Mouse (Mus musculus) gastrocnemius, postnatal 4 days (tissue): ENCODE measurements at regions not wholly inside any gene's neighbourhood (a gene's known extent, or its start where the extent isn't known, plus 50 kb on each side); places are given as distances from the start of the nearest gene placed in this dataset.

ENCODE experiments used
- DNase-seq, 2 experiments: peaks; one replicate each; pipeline ENCODE4 v3.0.0; 2021 to 2022; ENCODE audit warnings: low spot score in 2 of 2, mixed read lengths in 2 of 2

DNA sequence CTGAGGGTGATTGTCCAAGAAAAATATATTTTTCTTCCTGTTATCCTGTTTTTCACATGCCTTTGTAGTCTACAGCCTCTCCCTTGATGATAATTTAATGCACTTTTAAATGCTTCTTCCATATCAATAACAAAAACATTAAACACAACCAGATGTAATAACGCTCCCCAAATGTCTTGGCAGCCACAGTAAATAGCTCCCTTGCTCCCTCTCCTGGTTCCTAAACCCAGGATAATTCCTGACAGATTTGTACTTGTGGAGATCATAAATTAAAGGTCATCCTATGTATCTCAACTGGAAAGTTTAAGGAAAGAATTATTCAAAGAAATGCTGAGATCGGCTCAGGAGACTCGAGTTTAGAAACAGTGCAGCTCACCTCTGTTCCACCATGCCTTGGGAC is 306.6 kb downstream of the Arl4a start:
- no peak for DNase-seq

DNA sequence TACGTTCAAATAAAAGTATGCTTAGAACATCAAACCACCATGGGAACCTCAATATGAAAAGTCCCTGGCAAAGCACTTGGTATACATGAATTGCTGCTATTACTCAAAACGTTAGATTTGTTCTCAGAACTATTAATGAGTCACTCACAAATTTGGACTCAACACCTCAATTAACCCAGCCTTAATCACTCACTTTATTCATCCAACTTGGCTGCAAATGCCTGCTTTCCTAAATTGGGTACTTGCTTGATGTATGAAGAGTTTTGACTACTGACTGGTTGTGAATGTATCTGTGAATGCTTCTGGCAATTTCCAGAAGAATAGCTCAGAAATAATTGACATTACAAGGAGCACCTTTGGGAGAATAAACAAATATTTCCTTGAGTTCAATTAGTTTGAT is 308.6 kb downstream of the Arl4a start:
- DNase-seq: no peak

DNA sequence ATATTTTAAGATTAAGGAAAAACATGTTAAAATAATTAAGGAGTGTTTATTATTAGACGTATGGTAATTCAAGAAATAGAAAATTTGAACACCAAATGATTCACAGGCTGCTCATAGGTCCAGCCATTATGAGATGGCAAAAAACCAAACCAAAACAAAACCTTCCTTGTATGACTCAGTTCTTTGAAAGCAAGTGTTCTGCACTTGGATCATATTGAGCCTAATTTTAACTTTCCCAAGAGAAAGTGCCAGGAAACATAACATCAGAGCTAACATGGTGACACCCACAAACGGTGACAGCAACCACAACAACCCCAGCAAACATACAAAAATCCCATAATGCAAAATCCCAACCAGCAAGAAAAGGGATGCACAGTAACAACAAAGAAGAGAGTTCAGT is 313.7 kb downstream of the Arl4a start:
- DNase-seq: no peak

DNA sequence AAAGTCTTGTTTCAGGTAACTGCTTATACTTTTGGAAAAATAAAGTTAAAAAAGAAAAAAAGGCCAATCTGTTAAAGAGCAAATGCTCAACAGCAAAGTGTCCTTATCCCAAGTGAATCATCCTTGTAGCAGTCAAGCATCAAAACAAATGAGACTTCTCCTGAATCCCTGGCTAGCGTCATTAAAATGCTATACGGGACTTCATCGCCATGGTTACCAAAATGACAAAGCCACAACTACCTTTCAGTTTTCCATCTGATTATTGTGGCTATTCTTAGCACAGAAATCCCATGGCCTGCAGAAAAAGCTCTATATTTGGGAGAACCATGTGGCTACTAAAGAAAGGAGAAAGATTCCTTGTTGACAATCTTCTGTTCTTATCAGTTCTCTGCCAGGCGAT is 322.7 kb downstream of the Arl4a start:
- DNase-seq: no peak

DNA sequence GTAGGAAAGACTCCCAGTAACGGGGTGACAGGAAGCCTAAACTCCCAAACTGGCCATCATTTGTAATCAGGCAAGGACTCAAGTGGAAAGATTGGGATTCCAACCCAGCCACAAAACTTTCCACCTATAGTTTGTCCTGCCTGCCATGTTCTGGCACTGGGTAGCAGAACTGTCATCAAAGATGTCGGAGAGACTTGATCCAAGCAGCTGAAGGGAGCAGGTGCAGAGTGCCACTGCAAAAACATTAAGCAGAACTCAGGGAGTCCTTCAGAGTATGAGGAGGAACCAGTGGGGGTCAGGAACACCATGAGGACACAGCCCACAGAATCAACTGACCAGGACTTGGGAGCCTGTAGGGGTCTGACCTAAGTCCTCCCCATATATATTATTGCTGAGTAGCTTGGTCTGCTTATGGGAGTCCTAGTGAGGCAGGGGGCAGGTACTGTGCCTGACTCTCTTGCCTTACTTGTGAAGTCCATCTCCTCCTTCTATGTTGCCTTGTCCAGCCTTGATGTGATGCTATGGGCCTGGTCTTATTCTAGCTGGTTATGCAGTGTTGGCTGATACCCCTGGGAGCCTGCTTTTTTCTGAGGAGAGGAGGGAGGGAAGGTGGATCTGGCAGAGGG is 323.5 kb downstream of the Arl4a start:
- DNase-seq: no peak

DNA sequence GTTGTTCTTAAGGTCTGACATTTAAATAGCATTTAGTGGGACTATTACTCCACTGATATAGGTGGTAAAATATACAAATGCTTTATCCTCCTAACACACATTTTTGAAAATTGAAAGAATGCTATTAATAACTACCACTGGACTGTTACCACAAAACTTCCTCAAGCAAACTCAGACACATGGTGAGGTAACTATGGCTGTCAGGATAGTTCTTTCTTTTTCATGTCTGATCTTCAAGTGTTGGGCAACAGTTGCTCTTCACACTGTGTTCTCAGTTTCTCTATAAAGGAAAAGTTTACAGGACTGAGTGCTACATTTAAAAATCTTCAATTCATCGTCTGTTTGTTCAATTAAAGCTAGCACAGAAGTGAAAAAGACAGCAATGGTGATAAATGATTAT is 326.0 kb downstream of the Arl4a start:
- DNase-seq: no peak

DNA sequence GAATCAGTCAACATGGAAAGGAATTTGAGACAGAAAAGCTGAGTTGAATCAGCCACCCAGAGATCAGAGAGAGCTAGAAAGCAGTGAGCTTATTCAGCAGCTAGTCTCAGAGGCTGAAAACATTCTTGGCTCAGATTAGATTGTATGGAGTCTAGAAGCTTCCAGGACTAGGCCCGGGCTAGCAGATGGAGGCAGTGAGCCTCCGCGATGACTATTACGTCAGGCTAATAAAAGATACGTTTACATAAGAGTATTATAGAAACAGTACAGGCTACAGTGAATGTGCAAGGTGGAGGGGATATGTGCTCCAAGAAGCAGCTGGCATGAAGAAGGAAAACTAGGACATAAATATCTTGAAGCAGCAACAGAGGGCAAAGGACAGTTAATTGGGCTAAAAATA is 328.0 kb downstream of the Arl4a start:
- no peak for DNase-seq

DNA sequence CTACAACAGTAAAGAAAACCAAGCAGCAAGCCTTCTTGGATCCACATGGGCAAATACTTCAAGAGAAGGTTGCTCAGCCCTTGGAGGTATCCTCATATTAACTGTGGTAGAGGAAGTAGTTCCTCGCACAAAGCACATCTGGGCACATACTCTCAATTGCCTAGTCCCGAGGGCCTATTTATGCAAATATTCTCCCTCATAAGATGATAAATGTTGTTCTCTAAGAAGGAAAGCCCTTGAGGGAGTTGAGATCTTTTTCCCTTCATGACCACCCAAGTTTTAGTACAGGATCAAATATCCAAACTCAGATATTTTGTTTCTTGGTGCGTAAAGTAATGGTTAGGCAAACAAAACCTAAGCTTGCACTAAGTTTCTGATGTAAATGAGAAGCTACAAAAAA is 340.6 kb downstream of the Arl4a start:
- no peak for DNase-seq

DNA sequence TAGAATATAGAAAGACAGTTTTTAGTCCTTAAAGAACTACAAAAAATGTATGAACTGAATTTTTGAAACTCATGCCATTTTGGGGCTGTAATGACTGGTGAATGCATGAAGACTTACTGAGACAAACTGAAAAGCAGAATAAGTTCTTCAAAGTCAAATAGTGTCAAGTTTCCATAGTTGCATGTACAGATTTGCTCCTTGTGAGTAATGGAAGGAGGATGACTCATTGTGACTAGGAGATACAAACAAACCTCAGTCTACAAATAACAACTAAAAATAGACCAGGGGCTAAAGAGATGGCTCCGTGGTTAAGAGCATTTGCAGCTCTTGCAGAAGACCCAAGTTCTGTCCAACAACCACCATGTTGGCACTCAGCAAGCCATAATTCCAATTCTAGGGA is 342.5 kb downstream of the Arl4a start:
- no peak for DNase-seq

DNA sequence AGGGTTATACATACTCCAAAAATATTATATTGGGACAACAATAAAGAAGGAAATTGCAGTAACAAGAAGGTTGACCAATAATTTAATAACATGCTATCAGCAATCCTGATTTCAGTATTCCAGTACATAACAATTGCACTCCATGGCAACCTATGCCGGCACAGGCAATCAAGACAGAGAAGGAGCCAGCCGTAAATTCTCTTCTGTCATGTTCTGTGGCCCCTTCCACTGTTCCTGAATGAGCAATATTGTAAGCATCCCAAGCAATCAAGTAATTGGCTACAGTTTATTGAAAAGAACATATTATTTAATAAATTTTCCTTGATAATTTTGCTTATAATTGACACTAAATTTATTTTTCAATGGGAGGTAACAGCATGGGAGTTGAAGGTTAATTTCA is 345.8 kb downstream of the Arl4a start:
- DNase-seq: no peak

DNA sequence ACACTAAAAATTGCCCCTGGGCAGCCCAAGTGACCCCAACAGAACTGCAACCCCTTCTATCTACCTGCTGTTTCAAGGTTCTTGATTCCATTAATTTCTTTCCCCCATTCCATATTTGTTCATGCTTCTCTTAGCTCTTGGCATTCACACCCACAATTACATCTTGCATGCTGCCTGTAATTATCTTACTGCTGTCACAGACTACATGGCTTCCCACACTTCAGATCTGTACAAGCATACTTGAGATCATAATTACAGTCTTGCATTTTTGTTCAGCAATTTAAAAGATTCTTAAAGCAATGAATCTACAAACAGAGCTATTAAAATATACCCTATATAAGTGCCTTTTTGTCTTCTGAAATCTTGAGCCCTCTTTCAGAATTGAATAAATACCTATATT is 352.4 kb downstream of the Arl4a start:
- no peak for DNase-seq

DNA sequence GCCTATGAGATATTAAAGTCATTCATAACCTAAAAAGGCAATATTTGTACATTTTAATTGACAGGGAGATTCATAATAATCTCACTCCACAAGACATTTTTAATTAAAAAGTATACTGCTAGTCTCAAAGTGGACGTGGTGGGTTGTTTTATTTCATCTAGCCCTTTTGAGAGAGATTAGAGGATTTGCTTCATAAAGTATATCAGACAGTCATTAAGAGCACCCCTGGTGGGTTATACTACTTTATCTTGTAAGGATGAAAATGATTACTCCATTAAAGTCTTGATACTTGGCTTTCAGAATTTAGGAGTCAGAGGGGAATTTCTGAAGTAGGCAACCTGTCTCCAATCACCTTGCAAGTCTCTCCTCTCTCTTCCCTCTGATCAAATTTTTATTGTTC is 355.7 kb downstream of the Arl4a start:
- no peak for DNase-seq

DNA sequence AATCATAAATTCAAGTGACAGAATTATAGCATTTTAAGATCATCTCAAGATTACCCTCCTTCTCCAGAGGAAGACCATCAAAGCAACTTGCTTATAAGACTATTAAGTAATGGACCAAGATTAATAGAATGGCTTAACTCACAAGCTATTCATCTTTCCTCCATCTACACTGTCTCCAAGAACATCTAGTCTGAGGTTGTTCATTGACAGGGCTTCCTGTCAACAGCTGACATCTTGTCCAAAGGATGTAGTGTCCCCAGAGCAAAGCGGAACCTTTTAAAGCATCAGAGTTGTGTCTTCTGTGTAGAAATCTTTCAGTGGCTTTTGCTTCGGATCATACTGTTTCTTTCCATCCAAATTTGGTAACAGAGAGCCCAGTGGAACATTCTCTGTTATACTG is 362.2 kb downstream of the Arl4a start:
- DNase-seq: no peak

DNA sequence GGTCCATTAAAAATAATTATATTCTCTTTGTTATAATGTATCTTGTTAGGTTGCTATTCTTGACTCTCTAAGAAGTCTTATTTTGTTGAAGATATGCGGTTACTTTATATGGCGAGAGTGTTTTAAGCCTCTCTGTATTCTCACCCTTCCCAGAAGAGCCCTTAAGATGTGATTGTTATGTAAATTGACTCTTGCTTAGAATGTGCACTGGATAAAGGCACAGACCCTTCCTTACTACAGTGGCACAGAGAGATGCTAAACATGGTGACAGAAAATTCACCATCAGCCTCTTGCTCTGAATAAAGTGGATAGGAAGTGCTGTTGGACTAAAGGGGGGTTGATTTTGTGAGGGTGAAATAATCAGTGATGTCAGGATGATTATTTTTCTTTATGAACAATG is 370.1 kb downstream of the Arl4a start:
- DNase-seq: no peak

DNA sequence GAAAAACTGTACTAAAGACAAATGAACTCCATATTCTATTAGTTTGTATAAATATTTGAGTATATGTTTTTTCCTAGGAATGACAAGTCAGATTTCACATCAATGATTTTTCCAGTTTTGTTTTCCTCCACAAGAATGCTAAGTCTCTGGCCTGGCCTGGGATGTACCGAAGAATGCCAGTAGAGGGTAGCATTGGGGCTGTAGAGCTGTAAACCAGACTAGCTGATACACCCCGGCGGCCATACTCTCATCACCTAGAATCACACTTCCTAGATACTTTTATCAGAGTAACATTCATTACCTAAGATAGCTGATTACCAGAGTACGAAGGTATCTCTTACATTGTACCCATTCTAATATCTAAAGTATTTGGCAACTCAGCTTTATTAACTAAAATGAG is 372.4 kb downstream of the Arl4a start:
- peak; percentile 16 to 41 for DNase-seq

DNA sequence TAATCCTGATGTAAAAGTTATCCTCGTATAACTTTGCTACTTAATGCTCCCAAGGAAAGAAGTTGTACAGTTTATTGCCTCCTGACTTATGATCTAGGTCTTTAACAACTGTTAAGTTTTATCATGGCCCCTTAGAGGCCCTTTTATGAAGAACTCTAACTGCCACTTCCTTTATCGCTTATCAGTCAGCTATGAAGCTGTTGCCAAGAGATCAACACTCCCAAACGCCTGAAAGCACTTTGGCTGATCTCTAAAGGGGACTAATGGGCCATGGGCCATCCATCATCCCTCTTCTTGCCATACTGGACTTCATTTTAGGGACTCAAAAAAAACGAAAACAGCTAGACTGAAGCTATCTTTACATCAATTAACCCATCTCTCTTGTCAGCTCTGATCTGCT is 377.4 kb downstream of the Arl4a start:
- DNase-seq: no peak

DNA sequence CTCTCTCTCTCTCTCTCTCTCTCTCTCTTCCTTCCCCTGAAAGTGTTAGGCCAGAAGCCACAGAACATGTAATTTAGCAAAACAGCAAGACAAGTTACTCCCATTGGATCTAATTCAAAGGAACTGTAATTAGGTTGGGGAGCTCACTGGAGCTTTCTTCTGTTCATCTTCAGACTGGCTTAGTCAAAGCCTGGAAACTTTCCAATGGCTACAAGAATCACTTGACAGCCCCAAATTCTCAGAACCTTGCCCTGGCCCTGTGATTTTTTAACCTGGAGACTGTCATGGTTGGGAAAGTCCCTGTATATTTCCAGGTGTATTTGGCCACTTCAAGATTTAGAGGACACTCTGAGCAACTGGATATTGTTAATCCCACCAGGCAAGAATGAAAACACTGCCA is 381.2 kb downstream of the Arl4a start:
- DNase-seq: no peak

DNA sequence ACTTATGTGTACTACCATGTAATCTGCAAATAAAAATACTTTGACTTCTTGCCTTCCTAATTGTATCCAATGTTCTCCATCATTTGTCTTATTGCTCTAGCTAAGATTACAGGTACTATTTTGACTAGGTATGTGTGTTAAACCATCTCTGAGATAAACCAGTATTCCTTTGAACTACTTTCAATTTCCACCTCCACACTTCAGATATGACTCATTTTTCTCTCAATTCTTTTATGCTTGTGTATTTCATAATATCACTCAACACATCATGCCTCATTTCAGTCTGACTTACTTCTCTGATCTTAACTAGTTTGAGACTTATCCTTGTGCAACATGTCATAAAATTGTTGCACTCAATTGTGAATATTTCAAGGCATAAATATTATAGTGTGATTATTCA is 388.9 kb downstream of the Arl4a start:
- no peak for DNase-seq

DNA sequence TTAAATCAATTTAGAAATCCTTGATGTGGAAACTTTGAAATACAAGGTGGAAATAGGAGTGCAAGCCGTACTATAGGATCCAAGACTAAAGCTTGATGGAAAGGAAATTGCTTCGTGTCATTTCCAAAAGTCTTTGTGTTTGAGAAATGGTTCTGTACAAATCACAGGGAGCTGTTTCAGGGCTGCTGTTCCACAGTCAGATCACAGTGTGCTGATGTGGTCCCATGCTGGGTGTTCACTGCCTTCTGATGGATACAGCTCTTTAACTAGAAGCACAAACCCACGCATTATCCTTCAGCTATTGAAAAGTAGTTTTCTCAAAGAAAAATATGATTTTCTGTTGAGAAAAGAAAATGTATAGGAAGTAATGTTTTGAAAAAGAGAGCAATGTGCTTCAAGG is 391.3 kb downstream of the Arl4a start:
- DNase-seq: no peak

DNA sequence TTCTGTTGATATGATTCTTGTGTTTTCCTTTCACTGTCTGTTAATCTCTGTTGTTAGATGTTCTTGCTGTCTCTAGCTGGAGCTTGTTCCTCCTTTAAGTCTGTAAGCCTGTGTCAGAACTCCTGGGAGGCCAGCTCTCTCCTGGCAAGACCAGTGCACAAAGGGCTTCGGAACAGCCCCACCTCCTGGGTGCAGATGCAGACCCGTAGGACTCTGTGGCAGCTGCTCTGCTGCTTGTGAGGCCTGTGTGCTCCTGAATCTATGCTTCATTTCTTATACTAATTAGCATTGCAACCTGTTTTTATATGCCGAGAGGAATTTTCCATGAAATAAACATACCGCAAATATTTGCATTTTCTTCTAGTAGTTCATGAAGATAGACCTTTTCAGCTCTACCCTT is 392.2 kb downstream of the Arl4a start:
- DNase-seq: no peak

DNA sequence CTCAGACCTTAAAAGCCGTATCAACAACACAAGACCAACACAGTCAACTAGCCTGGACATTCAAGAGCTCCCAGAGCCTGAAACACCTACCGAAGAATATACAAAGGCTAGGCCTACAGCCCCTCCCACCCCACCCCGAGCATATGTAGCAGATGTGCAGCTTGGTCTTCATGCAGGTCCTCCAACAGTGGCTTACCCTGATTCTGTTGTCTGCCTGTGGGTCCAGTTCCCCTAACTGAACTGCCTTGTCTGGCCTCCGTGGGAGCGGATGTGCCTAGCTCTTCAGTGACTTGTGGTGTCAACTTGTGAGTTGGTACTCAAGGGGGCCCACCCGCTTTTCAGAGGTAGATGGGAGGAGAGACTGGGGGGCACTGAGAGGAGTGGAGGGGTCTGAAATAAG is 398.6 kb downstream of the Arl4a start:
- DNase-seq: no peak

DNA sequence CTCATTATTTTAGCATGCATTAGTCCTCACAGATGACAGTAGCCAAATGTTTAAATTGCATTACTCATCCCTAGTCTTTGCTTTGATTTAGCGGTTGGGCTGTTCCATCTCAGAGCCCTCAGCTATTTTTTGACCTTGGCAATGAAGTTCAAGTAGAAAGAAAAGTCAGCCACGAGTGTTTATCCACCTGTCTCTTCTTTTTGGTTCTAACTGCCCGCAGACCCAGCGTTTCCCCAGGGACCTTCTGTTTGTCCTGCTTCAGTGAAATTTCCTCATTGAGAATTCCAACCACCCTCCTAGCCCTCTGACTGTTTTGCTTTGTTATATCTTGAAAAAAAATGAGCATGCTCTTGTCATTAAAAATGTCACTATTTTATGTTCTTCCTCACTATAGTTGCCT is 403.5 kb downstream of the Arl4a start:
- DNase-seq: no peak

DNA sequence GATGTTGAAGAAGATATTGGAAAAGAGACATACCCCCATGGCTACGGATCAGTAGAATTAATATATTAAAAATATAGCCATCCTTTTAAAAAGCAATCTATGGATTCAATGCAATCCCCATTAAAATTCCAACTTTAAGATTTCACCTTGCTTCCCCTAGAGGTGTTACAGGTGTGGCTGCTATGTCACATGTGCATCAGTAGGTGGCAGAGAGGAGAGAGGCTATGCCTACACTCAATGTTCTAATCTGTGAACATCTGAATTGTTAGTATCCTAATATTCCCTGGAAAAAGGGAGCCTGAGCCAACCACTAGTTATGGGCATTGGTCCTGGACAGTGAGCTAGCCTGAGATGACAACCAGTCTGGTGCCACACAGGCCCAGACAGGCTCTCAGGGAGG is 416.6 kb downstream of the Arl4a start:
- DNase-seq: no peak

DNA sequence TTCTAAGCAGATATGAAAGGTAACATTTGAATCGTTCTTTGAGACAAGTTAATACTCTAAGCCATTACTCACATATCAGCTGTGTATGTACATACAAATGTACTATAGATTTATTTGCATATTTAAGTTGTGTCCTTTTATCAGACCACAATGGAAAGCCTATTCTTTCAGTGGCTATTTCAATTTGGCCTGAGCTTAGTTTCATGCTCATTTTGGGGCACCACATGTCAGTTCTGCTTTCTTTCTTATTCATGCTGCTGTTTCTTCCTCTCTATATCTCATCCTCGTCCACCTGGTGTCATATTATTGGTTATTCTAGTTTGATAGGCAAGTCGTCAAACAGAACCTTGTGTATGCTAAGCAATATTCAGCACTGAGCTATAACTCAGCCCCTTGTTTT is 432.5 kb downstream of the Arl4a start:
- DNase-seq: no peak
